Mouse (Mus musculus): ENCODE data around the gene Gm17428.

DNA sequence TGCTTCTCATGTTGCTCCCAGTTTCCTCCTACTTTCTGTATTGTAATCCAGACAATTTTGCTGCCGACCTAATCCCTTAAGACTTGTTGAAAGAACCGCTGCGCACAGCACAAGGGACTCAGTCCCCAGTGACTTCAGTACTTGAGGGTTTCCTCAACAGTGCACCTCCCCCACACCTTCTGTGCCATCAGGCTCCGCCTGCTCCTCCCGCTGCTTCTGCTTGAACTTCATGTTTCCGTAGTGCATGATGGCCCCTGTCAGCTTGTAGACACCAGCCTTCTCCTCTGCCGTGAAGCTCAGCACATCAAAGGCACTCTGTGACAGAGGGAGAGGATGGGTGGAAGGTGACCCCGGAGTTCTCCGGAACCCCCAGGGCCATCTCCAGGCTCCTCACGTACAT is 16.0 kb upstream of the Gm17428 start:
- TF ChIP-seq CTCF (IDR thresholded peaks at IDR 0.05) (no peak), EP300 (IDR thresholded peaks at IDR 0.05) (no peak)
